Mouse (Mus musculus) limb, embryonic 15.5 days (tissue): ENCODE data around the gene Gm10719. TPM values are rescaled to one million over a fixed set of nuclear protein-coding genes. Genes with fewer than 3 reads are reported as not detected.
"Not testable (repeated sequence)": the region's sequence is repeated elsewhere in the genome, so short reads cannot be mapped to it uniquely, and the experiment has no call there.

ENCODE experiments used
- ATAC-seq: fragments of 200-750 bp; cut with Nextera tagmentation; 2 replicates; pipeline ENCODE4 v1.8.0; 2017; ENCODE audit warnings: low read depth, moderate TSS enrichment; ENCODE audit not compliant: insufficient number of reproducible peaks, low FRiP score, low TSS enrichment
- H3K27ac ChIP-seq: fragments of 300-500 bp; sonication (generic); 2 replicates; pipeline ENCODE4 v1.5.1; 2015; ENCODE audit warnings: moderate library complexity, mild to moderate bottlenecking, inconsistent platforms
- H3K27me3 ChIP-seq: fragments of 300-500 bp; sonication (generic); 2 replicates; pipeline ENCODE4 v1.6.1; 2015; ENCODE audit warnings: inconsistent platforms
- H3K36me3 ChIP-seq: fragments of 300-500 bp; sonication (generic); 2 replicates; pipeline ENCODE4 v1.6.1; 2015; ENCODE audit warnings: inconsistent platforms
- H3K4me1 ChIP-seq: fragments of 300-500 bp; sonication (generic); 2 replicates; pipeline ENCODE4 v1.6.1; 2015; ENCODE audit warnings: inconsistent platforms
- H3K4me2 ChIP-seq: fragments of 300-500 bp; sonication (generic); 2 replicates; pipeline ENCODE4 v1.6.1; 2015; ENCODE audit warnings: mild to moderate bottlenecking, inconsistent platforms
- H3K4me3 ChIP-seq: fragments of 300-500 bp; sonication (generic); 2 replicates; pipeline ENCODE4 v1.5.1; 2015; ENCODE audit warnings: mild to moderate bottlenecking, inconsistent platforms
- H3K9ac ChIP-seq: fragments of 300-500 bp; sonication (generic); 2 replicates; pipeline ENCODE4 v1.6.1; 2015; ENCODE audit warnings: inconsistent platforms
- H3K9me3 ChIP-seq: fragments of 300-500 bp; sonication (generic); 2 replicates; pipeline ENCODE4 v1.6.1; 2016; ENCODE audit warnings: inconsistent platforms
- WGBS: fragments of 180-500 bp; shearing (Covaris S2); methylation state at CpG from one replicate; pipeline ENCODE4 v1.1.7; 2015; 5-methylcytosine and 5-hydroxymethylcytosine counted together
- polyA plus RNA-seq: library from polyadenylated mRNA; unstranded; fragments of >200 nt; fragmentation: Nextera tagmentation; extraction: Ambion mirVana; gene quantifications from 2 replicates; pipeline ENCODE4 v1.2.1, GENCODE M21; 2015

The Gm10719 gene
- polyA plus RNA-seq = 0.41 TPM in 1 of 2 replicates, not detected in the other

DNA sequence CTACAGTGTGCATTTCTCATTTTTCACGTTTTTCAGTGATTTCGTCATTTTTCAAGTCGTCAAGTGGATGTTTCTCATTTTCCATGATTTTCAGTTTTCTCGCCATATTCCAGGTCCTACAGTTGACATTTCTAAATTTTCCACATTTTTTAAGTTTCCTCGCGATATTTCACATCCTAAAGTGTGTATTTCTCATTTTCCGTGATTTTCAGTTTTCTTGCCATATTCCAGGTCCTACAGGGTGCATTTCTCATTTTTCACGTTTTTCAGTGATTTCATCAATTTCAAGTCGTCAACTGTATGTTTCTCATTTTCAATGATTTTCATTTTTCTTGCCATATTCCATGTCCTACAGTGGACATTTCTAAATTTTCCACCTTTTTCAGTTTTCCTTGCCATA, at the start of gene Gm10719:
TSS of gene Gm10719 (plus strand) at position 301 of the 400 bp plus-strand sequence.
- H3K4me3 ChIP-seq, H3K36me3 ChIP-seq, ATAC-seq, H3K9ac ChIP-seq, H3K4me2 ChIP-seq, H3K27me3 ChIP-seq, H3K27ac ChIP-seq, H3K9me3 ChIP-seq, H3K4me1 ChIP-seq: not testable (repeated sequence)
- 69% methylated on average over 1 of the region's 9 CpGs for WGBS

DNA sequence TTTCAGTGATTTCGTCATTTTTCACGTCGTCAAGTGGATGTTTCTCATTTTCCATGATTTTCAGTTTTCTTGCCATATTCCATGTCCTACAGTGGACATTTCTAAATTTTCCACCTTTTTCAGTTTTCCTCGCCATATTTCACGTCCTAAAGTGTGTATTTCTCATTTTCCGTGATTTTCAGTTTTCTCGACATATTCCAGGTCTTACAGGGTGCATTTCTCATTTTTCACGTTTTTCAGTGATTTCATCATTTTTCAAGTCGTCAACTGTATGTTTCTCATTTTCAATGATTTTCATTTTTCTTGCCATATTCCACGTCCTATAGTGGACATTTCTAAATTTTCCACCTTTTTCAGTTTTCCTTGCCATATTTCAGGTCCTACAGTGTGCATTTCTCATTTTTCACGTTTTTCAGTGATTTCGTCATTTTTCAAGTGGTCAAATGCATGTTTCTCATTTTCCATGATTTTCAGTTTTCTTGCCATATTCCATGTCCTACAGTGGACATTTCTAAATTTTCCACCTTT, 16.7 kb upstream of the Gm10719 start, which contains the start of gene Gm10722:
TSS of gene Gm10722 (plus strand) at position 478 of the 528 bp plus-strand sequence.
- not testable (repeated sequence) for H3K27me3 ChIP-seq, H3K27ac ChIP-seq, H3K4me2 ChIP-seq, H3K9ac ChIP-seq, H3K36me3 ChIP-seq, H3K4me3 ChIP-seq, H3K9me3 ChIP-seq, H3K4me1 ChIP-seq, ATAC-seq
- WGBS = 72% methylated on average over 12 of the region's 12 CpGs

DNA sequence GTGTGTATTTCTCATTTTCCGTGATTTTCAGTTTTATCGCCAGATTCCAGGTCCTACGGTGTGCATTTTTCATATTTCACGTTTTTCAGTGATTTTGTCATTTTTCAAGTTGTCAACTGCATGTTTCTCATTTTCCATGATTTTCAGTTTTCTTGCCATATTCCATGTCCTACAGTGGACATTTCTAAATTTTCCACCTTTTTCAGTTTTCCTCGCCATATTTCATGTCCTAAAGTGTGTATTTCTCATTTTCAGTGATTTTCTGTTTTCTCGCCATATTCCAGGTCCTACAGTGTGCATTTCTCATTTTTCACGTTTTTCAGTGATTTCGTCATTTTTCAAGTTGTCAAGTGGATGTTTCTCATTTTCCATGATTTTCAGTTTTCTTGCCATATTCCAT, 16.2 kb upstream of the Gm10719 start:
- not testable (repeated sequence) for H3K4me3 ChIP-seq, H3K36me3 ChIP-seq, H3K4me1 ChIP-seq, H3K27ac ChIP-seq, H3K27me3 ChIP-seq, ATAC-seq, H3K9ac ChIP-seq, H3K9me3 ChIP-seq, H3K4me2 ChIP-seq
- 64% methylated on average over 8 of the region's 8 CpGs for WGBS

GRCm38 (mm10) chr9:3001948-3002659, 15.1 kb upstream of the Gm10719 start:
- H3K4me2 ChIP-seq, H3K4me3 ChIP-seq, H3K9me3 ChIP-seq, H3K36me3 ChIP-seq, H3K27ac ChIP-seq, H3K9ac ChIP-seq, H3K27me3 ChIP-seq, H3K4me1 ChIP-seq: not testable (repeated sequence)
- 70% methylated on average over 9 of the region's 11 CpGs for WGBS
- peak; percentile 89 for ATAC-seq

DNA sequence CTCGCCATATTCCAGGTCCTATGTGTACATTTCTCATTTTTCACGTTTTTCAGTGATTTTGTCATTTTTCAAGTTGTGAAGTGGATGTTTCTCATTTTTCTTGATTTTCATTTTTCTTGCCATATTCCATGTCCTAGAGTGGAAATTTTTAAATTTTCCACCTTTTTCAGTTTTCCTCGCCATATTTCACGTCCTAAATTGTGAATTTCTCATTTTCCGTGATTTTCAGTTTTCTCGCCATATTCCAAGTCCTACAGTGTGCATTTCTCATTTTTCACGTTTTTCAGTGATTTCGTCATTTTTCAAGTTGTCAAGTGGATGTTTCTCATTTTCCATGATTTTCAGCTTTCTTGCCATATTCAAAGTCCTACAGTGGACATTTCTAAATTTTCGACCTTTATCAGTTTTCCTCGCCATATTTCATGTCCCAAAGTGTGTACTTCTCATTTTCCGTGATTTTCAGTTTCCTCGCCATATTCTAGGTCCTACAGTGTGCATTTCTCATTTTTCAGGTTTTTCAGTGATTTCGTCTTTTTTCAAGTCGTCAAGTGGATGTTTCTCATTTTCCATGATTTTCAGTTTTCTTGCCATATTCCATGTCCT, 14.3 kb upstream of the Gm10719 start, which contains the start of gene Gm11168:
TSS of gene Gm11168 (plus strand) at position 553 of the 603 bp plus-strand sequence.
- H3K27me3 ChIP-seq, H3K9ac ChIP-seq, H3K27ac ChIP-seq, ATAC-seq, H3K36me3 ChIP-seq, H3K4me1 ChIP-seq, H3K4me3 ChIP-seq, H3K4me2 ChIP-seq, H3K9me3 ChIP-seq: not testable (repeated sequence)
- WGBS = 69% methylated on average over 6 of the region's 14 CpGs

GRCm38 (mm10) chr9:3006179-3006578, 11.0 kb upstream of the Gm10719 start:
- H3K4me2 ChIP-seq, ATAC-seq, H3K4me3 ChIP-seq, H3K27me3 ChIP-seq, H3K4me1 ChIP-seq, H3K9me3 ChIP-seq, H3K27ac ChIP-seq, H3K9ac ChIP-seq, H3K36me3 ChIP-seq: not testable (repeated sequence)
- 81% methylated on average over 1 of the region's 5 CpGs for WGBS

- H3K4me3 ChIP-seq, H3K9me3 ChIP-seq, H3K36me3 ChIP-seq, H3K4me1 ChIP-seq, H3K4me2 ChIP-seq, H3K27ac ChIP-seq, H3K27me3 ChIP-seq, H3K9ac ChIP-seq: not testable (repeated sequence)
- WGBS = 72% methylated on average over 8 of the region's 8 CpGs
- ATAC-seq = peak; percentile 74; the same call in 1 of the 2 replicates
These were observed 10.6 kb upstream of the Gm10719 start for GRCm38 (mm10) chr9:3006636-3007035.

- not testable (repeated sequence) for H3K4me1 ChIP-seq, H3K9ac ChIP-seq, H3K4me3 ChIP-seq, H3K36me3 ChIP-seq, H3K27me3 ChIP-seq, H3K9me3 ChIP-seq, H3K4me2 ChIP-seq, ATAC-seq, H3K27ac ChIP-seq
- WGBS = 76% methylated on average over 8 of the region's 9 CpGs
These were observed 9.9 kb upstream of the Gm10719 start for GRCm38 (mm10) chr9:3007272-3007671.

DNA sequence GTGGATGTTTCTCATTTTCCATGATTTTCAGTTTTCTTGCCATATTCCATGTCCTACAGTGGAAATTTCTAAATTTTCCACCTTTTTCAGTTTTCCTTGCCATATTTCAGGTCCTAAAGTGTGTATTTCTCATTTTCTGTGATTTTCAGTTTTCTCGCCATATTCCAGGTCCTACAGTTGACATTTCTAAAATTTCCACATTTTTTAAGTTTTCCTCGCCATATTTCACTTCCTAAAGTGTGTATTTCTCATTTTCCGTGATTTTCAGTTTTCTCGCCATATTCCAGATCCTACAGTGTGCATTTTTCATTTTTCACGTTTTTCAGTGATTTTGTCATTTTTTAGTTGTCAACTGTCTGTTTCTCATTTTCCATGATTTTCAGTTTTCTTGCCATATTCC, 7.9 kb upstream of the Gm10719 start:
- H3K4me1 ChIP-seq, H3K9me3 ChIP-seq, H3K4me3 ChIP-seq, H3K27ac ChIP-seq, H3K9ac ChIP-seq, H3K4me2 ChIP-seq, H3K27me3 ChIP-seq, H3K36me3 ChIP-seq: not testable (repeated sequence)
- no CpG with 5 or more reads among the region's 5 CpGs for WGBS
- peak; percentile 60; the same call in 1 of the 2 replicates for ATAC-seq

DNA sequence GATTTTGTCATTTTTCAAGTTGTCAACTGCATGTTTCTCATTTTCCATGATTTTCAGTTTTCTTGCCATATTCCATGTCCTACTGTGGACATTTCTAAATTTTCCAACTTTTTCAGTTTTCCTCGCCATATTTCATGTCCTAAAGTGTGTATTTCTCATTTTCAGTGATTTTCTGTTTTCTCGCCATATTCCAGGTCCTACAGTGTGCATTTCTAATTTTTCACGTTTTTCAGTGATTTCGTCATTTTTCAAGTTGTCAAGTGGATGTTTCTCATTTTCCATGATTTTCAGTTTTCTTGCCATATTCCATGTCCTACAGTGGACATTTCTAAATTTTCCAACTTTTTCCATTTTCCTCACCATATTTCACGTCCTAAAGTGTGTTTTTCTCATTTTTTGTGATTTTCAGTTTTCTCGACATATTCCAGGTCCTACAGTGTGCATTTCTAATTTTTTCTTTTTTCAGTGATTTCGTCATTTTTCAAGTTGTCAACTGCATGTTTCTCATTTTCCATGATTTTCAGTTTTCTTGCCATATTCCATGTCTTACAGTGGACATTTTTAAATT, 5.1 kb upstream of the Gm10719 start:
- not testable (repeated sequence) for H3K4me2 ChIP-seq, H3K9ac ChIP-seq, H3K9me3 ChIP-seq, H3K36me3 ChIP-seq, H3K4me1 ChIP-seq, H3K27ac ChIP-seq, ATAC-seq, H3K4me3 ChIP-seq, H3K27me3 ChIP-seq
- WGBS = 88% methylated on average over 3 of the region's 7 CpGs

- no CpG with 5 or more reads among the region's 11 CpGs for WGBS
- not testable (repeated sequence) for H3K9me3 ChIP-seq, H3K9ac ChIP-seq, H3K36me3 ChIP-seq, H3K4me2 ChIP-seq, H3K4me1 ChIP-seq, H3K27ac ChIP-seq, H3K4me3 ChIP-seq, H3K27me3 ChIP-seq
- peak; percentile 75 for ATAC-seq
These were observed 4.4 kb upstream of the Gm10719 start, which contains the start of gene Gm10721 for GRCm38 (mm10) chr9:3012733-3013279. Gene Gm10721, plus strand, starts transcription at chr9:3013140.

- not testable (repeated sequence) for H3K4me1 ChIP-seq, H3K4me2 ChIP-seq, ATAC-seq, H3K36me3 ChIP-seq, H3K27ac ChIP-seq, H3K9me3 ChIP-seq, H3K9ac ChIP-seq, H3K4me3 ChIP-seq, H3K27me3 ChIP-seq
- 70% methylated on average over 5 of the region's 9 CpGs for WGBS
These were observed 1.9 kb upstream of the Gm10719 start, which contains the start of gene Gm10720 for GRCm38 (mm10) chr9:3015354-3015753. Gene Gm10720, plus strand, starts transcription at chr9:3015654.
